Mouse (Mus musculus): ENCODE data around the gene Bglap3. TPM values are rescaled to one million over a fixed set of nuclear protein-coding genes. Genes with fewer than 3 reads are reported as not detected.
A peak's percentile ranks its signal among the peaks of the same experiment; 100 is the strongest.
"Not testable (repeated sequence)": the region's sequence is repeated elsewhere in the genome, so short reads cannot be mapped to it uniquely, and the experiment has no call there.

The Bglap3 gene
- polyA plus RNA-seq, 1 experiment, result 0.27 TPM

DNA sequence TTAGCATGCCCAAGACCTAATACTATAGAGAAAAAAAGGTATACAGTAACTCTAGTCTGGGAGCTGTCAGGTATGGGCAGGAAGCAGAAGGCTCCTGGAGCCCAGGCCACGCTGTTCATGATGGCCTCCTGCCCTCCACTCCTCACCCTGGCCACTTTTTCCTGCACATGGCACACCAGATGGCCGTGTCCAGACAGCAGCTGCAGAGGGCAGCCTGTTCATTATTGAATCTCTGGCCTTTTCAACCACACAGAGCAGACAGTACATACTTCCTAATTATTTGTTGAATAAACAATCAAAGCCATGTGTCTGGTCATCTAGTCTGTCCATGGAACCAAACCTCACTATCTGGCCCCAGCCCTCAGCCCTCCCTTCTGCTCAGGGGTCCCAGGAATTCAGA is 26.1 kb upstream of the Bglap3 start:
- no peak overlapping the region for H3K4me3 ChIP-seq (ENCODE audit: extremely low read depth, insufficient read depth, insufficient read length)
- no peak for DNase-seq (ENCODE audit: low read depth in 1 of 2, low spot score in 2 of 2)
- peaks cover 17% of the 10 kb centered on the region; the same call in 1 of the 2 replicates for H3K4me1 ChIP-seq (ENCODE audit: control insufficient read depth, insufficient read depth, insufficient read length)
- whole genome bisulfite sequencing, result 83% methylated on average over 2 of the region's 2 CpGs
- TF ChIP-seq CTCF (IDR thresholded peaks at IDR 0.05; ENCODE audit: extremely low read depth, insufficient read depth, insufficient read length, insufficient replicate concordance), result no peak
- H3K36me3 ChIP-seq (ENCODE audit: control insufficient read depth, insufficient read depth, low read length), result peaks cover 4% of the 10 kb centered on the region
- no peak overlapping the region for H3K27ac ChIP-seq (ENCODE audit: insufficient read depth, low read length)
- no peaks in the 10 kb centered on the region for H3K27me3 ChIP-seq (ENCODE audit: control insufficient read depth, insufficient read depth, low read length)

DNA sequence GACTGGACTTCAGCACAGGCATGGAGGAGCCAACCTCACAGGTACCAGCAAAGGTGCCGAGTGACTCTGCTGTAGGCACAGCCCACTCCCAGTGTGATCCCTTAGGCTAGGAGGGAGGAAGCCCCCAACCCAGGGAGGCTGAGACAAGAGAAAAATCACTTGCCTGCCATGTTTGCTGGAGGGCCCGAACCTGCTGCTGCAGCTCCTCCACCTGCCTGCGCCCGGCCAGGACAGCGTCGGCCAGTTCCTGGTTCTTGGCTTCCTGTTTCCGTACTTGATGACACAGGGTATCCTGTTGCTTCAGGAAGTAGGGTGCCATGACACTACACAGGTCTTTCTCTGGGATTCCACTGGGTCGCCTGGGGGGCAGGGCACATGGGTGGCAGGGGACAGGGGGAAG is 23.2 kb upstream of the Bglap3 start:
- 44% methylated on average over 8 of the region's 8 CpGs for WGBS
- DNase-seq (ENCODE audit: low read depth in 1 of 2, low spot score in 2 of 2), result peak in 1 of 2 experiments; percentile 26
- H3K36me3 ChIP-seq (ENCODE audit: control insufficient read depth, insufficient read depth, low read length), result peaks cover 4% of the 10 kb centered on the region
- H3K4me1 ChIP-seq (ENCODE audit: control insufficient read depth, insufficient read depth, insufficient read length), result peaks cover 14% of the 10 kb centered on the region; the same call in 1 of the 2 replicates
- H3K27ac ChIP-seq (ENCODE audit: insufficient read depth, low read length), result peak overlapping the region; percentile 87
- H3K27me3 ChIP-seq (ENCODE audit: control insufficient read depth, insufficient read depth, low read length), result no peaks in the 10 kb centered on the region
- TF ChIP-seq POLR2A (IDR thresholded peaks at IDR 0.05; ENCODE audit: low read depth, low read length), result no peak
- no peak for TF ChIP-seq CTCF (IDR thresholded peaks at IDR 0.05; ENCODE audit: extremely low read depth, insufficient read depth, insufficient read length, insufficient replicate concordance)
- H3K4me3 ChIP-seq (ENCODE audit: extremely low read depth, insufficient read depth, insufficient read length), result peak overlapping the region; percentile 56

DNA sequence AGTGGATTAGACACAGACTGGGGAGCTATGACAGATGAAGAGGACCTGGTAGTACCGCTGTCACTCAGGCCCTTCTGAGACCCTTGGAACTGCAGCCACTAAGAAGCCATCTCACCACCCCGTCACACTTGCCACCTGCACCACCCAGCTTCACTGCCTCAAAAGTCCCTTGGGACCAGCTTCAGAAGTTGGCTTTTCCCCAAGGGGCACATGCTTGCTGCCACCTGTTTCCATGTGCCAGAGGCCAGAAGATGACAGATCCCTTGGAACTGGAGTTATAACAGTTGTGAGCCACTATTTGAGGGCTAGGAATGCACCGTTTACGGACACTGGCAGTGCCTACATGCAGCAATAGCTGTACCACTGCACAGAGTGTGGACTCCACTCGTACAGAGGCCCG is 22.7 kb upstream of the Bglap3 start:
- TF ChIP-seq POLR2A (IDR thresholded peaks at IDR 0.05; ENCODE audit: low read depth, low read length) (no peak), CTCF (IDR thresholded peaks at IDR 0.05; ENCODE audit: extremely low read depth, insufficient read depth, insufficient read length, insufficient replicate concordance) (no peak)
- Histone ChIP-seq H3K36me3 (ENCODE audit: control insufficient read depth, insufficient read depth, low read length) (peaks cover 4% of the 10 kb centered on the region), H3K27me3 (ENCODE audit: control insufficient read depth, insufficient read depth, low read length) (no peaks in the 10 kb centered on the region), H3K27ac (ENCODE audit: insufficient read depth, low read length) (peak overlapping the region; percentile 87), H3K4me3 (ENCODE audit: extremely low read depth, insufficient read depth, insufficient read length) (peak overlapping the region; percentile 56), H3K4me1 (ENCODE audit: control insufficient read depth, insufficient read depth, insufficient read length) (peaks cover 14% of the 10 kb centered on the region; the same call in 1 of the 2 replicates)
- 49% methylated on average over 6 of the region's 6 CpGs for WGBS
- DNase-seq (ENCODE audit: low read depth in 1 of 2, low spot score in 2 of 2), result peak; percentile 61 to 76

DNA sequence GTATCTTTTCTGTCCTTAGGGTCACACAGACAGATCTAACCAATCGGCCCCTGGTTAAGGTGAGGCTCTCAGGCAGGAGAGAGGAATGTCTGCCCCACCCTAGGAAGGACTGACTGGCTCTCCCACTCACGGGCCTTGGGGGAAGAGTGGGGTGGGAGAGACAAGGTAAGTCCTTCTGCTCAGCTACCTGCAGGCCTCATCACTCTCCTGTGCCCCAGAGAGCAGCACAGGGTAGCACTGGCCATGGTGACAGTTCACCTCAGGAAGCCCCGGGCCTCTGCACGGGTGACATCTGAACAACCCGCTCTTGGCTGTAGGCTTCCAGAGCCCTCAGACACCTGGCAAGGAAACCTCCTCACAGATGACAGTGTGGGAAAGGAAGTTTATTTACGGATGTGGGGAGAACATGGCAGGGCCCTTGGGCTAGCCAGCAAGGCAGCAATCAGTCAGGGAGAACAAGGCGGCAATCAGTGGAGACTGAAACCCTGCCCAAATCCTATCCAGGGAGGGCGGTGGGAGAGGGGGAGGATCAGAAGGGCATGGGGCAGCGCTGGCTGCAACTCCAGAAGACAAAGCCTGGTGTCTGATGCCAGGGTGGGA is 21.3 kb upstream of the Bglap3 start:
- no peak for DNase-seq (ENCODE audit: low read depth in 1 of 2, low spot score in 2 of 2)
- peaks cover 6% of the 10 kb centered on the region for H3K36me3 ChIP-seq (ENCODE audit: control insufficient read depth, insufficient read depth, low read length)

DNA sequence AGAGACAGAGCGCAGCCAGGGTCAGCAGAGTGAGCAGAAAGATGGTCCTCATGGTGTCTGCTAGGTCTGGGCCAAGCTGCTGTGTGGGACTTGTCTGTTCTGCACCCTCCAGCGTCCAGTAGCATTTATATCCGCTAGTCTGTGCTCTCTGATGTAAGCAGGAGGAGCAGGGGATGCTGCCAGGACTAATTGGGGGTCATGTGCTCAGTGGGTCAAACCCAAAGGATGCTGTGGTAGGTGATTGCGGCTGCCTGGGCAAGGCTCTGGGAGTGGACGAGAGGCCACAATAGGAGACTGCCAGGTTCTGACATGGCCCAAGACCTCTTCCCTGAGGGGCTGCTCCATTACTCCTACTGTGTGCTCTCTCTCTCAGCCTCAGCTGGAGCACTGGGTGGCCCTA is 11.8 kb upstream of the Bglap3 start, which contains the start of gene Bglap:
Gene Bglap (minus strand): TSS at position 101 of the 400 bp plus-strand sequence.
- H3K4me1 ChIP-seq (ENCODE audit: control insufficient read depth, insufficient read depth, insufficient read length), result 0 out of 2 replicates have a peak, but pooled peaks cover 2% of the 10 kb centered on the region
- no peak within 1 kb of the TSS for H3K27ac ChIP-seq (ENCODE audit: insufficient read depth, low read length)
- H3K36me3 ChIP-seq (ENCODE audit: control insufficient read depth, insufficient read depth, low read length), result no peaks in the 10 kb centered on the region
- TF ChIP-seq CTCF (IDR thresholded peaks at IDR 0.05; ENCODE audit: extremely low read depth, insufficient read depth, insufficient read length, insufficient replicate concordance), result no peak
- TF ChIP-seq POLR2A (IDR thresholded peaks at IDR 0.05; ENCODE audit: low read depth, low read length), result no peak
- DNase-seq (ENCODE audit: low read depth in 1 of 2, low spot score in 2 of 2), result no peak
- no peak within 1 kb of the TSS for H3K4me3 ChIP-seq (ENCODE audit: extremely low read depth, insufficient read depth, insufficient read length)
- 94% methylated on average over 5 of the region's 5 CpGs for WGBS
- no peaks in the 10 kb centered on the region for H3K27me3 ChIP-seq (ENCODE audit: control insufficient read depth, insufficient read depth, low read length)

More for the DNA sequence above, 21.3 kb upstream of the Bglap3 start:
- 69% methylated on average over 9 of the region's 9 CpGs for WGBS
- peaks cover 14% of the 10 kb centered on the region; the same call in 1 of the 2 replicates for H3K4me1 ChIP-seq (ENCODE audit: control insufficient read depth, insufficient read depth, insufficient read length)
- peak overlapping the region; percentile 61; the same call in 1 of the 2 replicates for H3K27ac ChIP-seq (ENCODE audit: insufficient read depth, low read length)
- no peak for TF ChIP-seq POLR2A (IDR thresholded peaks at IDR 0.05; ENCODE audit: low read depth, low read length)
- TF ChIP-seq CTCF (IDR thresholded peaks at IDR 0.05; ENCODE audit: extremely low read depth, insufficient read depth, insufficient read length, insufficient replicate concordance), result no peak
- H3K27me3 ChIP-seq (ENCODE audit: control insufficient read depth, insufficient read depth, low read length), result no peaks in the 10 kb centered on the region
- H3K4me3 ChIP-seq (ENCODE audit: extremely low read depth, insufficient read depth, insufficient read length), result no peak overlapping the region

DNA sequence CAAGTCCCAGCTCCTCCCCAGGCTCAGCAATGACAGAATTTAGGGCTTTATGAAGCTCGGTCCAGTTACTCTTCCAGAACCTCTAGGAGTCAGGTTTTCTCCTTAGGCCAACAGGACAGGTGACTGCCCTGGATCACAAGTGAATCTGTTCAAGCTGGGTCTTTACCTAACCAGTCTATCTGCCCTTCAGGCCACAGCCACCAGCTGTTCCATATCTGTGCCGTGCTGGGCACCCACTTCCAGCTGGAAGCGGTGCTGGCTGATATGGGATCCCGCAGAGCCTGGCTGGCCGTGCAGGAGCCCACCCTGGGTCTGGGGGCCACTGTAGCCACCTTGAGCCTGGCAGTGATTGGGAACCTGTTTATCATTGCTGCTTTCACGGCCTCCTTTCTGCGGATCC is 9.8 kb upstream of the Bglap3 start:
- not testable (repeated sequence) for H3K27me3 ChIP-seq (ENCODE audit: control insufficient read depth, insufficient read depth, low read length); H3K4me3 ChIP-seq (ENCODE audit: extremely low read depth, insufficient read depth, insufficient read length); H3K36me3 ChIP-seq (ENCODE audit: control insufficient read depth, insufficient read depth, low read length); DNase-seq (ENCODE audit: low read depth in 1 of 2, low spot score in 2 of 2); H3K4me1 ChIP-seq (ENCODE audit: control insufficient read depth, insufficient read depth, insufficient read length); H3K27ac ChIP-seq (ENCODE audit: insufficient read depth, low read length)
- WGBS, result 64% methylated on average over 3 of the region's 7 CpGs

DNA sequence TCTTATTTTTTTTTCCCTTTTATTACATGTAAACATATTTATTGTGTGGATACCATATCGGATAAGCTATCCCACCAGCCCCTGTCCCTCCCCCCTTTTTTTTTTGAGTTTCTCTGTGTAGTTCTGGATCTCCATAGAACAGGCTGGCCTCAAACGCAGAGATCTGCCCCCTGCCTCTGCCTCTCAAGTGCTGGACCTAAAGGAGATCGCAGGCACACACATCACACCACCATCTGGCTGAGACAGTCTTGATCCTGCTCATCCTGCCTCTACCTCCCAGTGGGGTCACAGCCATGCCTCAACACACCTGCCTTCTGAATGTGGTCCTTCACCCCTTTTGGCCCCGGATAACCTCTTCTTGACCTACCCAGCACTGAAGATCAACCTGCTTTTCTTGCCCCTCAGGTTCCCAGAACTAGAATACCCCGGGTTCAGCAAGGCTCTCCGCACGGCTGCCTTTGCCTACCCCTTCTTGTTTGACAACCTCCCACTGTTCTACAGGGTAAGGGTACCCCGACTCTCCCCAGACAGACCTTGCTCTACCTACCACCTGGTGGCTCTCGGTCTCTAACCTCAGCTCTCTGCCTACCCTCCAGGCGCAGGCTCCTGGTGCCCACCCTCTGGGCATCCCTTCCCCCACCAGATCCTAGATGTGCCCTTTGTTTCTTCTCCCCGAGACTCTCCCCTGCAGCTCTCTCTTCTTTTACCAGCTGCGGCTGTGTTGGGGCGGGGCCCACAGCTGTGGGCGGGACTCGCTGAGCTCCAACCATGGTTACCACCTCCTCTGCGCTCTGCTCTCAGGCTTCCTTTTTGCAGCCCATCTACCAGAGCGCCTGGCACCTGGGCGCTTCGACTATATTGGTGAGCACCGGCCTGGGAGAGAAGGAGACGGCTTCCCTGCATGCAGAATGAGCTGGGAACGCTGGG is 9.1 kb upstream of the Bglap3 start:
- not testable (repeated sequence) for H3K4me1 ChIP-seq (ENCODE audit: control insufficient read depth, insufficient read depth, insufficient read length); H3K27me3 ChIP-seq (ENCODE audit: control insufficient read depth, insufficient read depth, low read length); H3K36me3 ChIP-seq (ENCODE audit: control insufficient read depth, insufficient read depth, low read length); H3K27ac ChIP-seq (ENCODE audit: insufficient read depth, low read length); H3K4me3 ChIP-seq (ENCODE audit: extremely low read depth, insufficient read depth, insufficient read length)
- peak in 1 of 2 experiments; percentile 14 for DNase-seq (ENCODE audit: low read depth in 1 of 2, low spot score in 2 of 2)
- WGBS, result 18% methylated on average over 22 of the region's 22 CpGs

DNA sequence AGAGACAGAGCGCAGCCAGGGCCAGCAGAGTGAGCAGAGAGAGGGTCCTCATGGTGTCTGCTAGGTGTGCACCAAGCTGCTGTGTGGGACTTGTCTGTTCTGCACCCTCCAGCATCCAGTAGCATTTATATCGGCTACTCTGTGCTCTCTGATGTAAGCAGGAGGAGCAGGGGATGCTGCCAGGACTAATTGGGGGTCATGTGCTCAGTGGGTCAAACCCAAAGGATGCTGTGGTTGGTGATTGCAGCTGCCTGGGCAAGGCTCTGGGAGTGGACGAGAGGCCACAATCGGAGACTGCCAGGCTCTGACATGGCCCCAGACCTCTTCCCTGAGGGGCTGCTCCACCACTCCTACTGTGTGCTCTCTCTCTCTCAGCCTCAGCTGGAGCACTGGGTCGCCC is 6.1 kb upstream of the Bglap3 start, which contains the start of gene Bglap2:
Gene Bglap2 (minus strand): TSS at position 101 of the 400 bp plus-strand sequence.
- WGBS, result 87% methylated on average over 5 of the region's 5 CpGs
- not testable (repeated sequence) for H3K27ac ChIP-seq (ENCODE audit: insufficient read depth, low read length); H3K4me3 ChIP-seq (ENCODE audit: extremely low read depth, insufficient read depth, insufficient read length); H3K4me1 ChIP-seq (ENCODE audit: control insufficient read depth, insufficient read depth, insufficient read length); H3K27me3 ChIP-seq (ENCODE audit: control insufficient read depth, insufficient read depth, low read length); H3K36me3 ChIP-seq (ENCODE audit: control insufficient read depth, insufficient read depth, low read length); DNase-seq (ENCODE audit: low read depth in 1 of 2, low spot score in 2 of 2)

DNA sequence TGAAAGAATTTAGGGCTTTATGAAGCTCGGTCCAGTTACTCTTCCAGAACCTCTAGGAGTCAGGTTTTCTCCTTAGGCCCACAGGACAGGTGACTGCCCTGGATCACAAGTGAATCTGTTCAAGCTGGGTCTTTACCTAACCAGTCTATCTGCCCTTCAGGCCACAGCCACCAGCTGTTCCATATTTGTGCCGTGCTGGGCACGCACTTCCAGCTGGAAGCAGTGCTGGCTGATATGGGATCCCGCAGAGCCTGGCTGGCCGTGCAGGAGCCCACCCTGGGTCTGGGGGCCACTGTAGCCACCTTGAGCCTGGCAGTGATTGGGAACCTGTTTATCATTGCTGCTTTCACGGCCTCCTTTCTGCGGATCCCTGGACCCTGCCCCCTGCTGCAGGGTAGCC is 4.1 kb upstream of the Bglap3 start:
- 65% methylated on average over 6 of the region's 7 CpGs for WGBS
- H3K4me3 ChIP-seq (ENCODE audit: extremely low read depth, insufficient read depth, insufficient read length); H3K27me3 ChIP-seq (ENCODE audit: control insufficient read depth, insufficient read depth, low read length); DNase-seq (ENCODE audit: low read depth in 1 of 2, low spot score in 2 of 2); H3K27ac ChIP-seq (ENCODE audit: insufficient read depth, low read length); H3K36me3 ChIP-seq (ENCODE audit: control insufficient read depth, insufficient read depth, low read length); H3K4me1 ChIP-seq (ENCODE audit: control insufficient read depth, insufficient read depth, insufficient read length): not testable (repeated sequence)

All from spleen, adult 2 months (tissue).